Mouse (Mus musculus): ENCODE data around the gene Fgfr1op. TPM values are rescaled to one million over a fixed set of nuclear protein-coding genes. Genes with fewer than 3 reads are reported as not detected.

The Fgfr1op gene
- polyA plus RNA-seq, 1 experiment: 7.1 TPM

- no peak for TF ChIP-seq GATA1 (IDR thresholded peaks at IDR 0.05; ENCODE audit: low read length)
These were observed 74.3 kb downstream of the Fgfr1op start for GRCm38 (mm10) chr17:8239561-8239960.

GRCm38 (mm10) chr17:8240517-8240916, 75.2 kb downstream of the Fgfr1op start:
- no peak for TF ChIP-seq GATA1 (IDR thresholded peaks at IDR 0.05; ENCODE audit: low read length)

- no peak for TF ChIP-seq GATA1 (IDR thresholded peaks at IDR 0.05; ENCODE audit: low read length)
These were observed 76.3 kb downstream of the Fgfr1op start for GRCm38 (mm10) chr17:8241645-8242044.

GRCm38 (mm10) chr17:8242186-8242585, 76.9 kb downstream of the Fgfr1op start:
- no peak for TF ChIP-seq GATA1 (IDR thresholded peaks at IDR 0.05; ENCODE audit: low read length)

- TF ChIP-seq GATA1 (IDR thresholded peaks at IDR 0.05; ENCODE audit: low read length): no peak
These were observed 78.8 kb downstream of the Fgfr1op start for GRCm38 (mm10) chr17:8244124-8244523.

- no peak for TF ChIP-seq GATA1 (IDR thresholded peaks at IDR 0.05; ENCODE audit: low read length)
These were observed 80.9 kb downstream of the Fgfr1op start for GRCm38 (mm10) chr17:8246102-8246754.

Other genes starting within 250 kb of the Fgfr1op start
- 0.37 TPM in 2 replicates for gene Tagap, start 239.5 kb upstream of the Fgfr1op start, polyA plus RNA-seq (2012)
- gene Rsph3a, start 219.9 kb upstream of the Fgfr1op start, polyA plus RNA-seq (2012): 10.2 and 12.6 TPM in 2 replicates
- not detected in 2 replicates for gene Gm49673, start 17.7 kb upstream of the Fgfr1op start, polyA plus RNA-seq (2012)
- gene Rnaset2a, start 17.4 kb upstream of the Fgfr1op start, polyA plus RNA-seq (2012): 26.7 and 33.1 TPM in 2 replicates
- not detected in 2 replicates for gene Ccr6, start 70.5 kb downstream of the Fgfr1op start, polyA plus RNA-seq (2012)
- 22.3 and 24.1 TPM in 2 replicates for gene Mpc1, start 117.4 kb downstream of the Fgfr1op start, polyA plus RNA-seq (2012)
- 41.1 and 51.8 TPM in 2 replicates for gene Sft2d1, start 145.6 kb downstream of the Fgfr1op start, polyA plus RNA-seq (2012)
- gene Prr18, start 172.0 kb downstream of the Fgfr1op start, polyA plus RNA-seq (2012): 0.27 and 0.35 TPM in 2 replicates
- 0.08 TPM in 1 of 2 replicates, not detected in the other for gene T2, start 190.5 kb downstream of the Fgfr1op start, polyA plus RNA-seq (2012)